Mouse (Mus musculus) heart, adult 9 months (tissue): ENCODE results near the gene Prl7c1.
"Not testable (repeated sequence)": the region's sequence is repeated elsewhere in the genome, so short reads cannot be mapped to it uniquely, and the experiment has no call there.

ENCODE experiments used
- DNase-seq, 2 experiments: peaks; one replicate each; pipeline ENCODE4 v3.0.0; 2022; ENCODE audit warnings: low spot score in 2 of 2

Prl7c1 gene

GRCm38 (mm10) chr13:27780704-27781103 lies at the start of gene Prl7c1:
Gene Prl7c1 (minus strand): TSS chr13:27780804.
- DNase-seq: not testable (repeated sequence)

- DNase-seq: no peak
Observed at GRCm38 (mm10) chr13:27802765-27803164, 22.2 kb upstream of the Prl7c1 start.

DNA sequence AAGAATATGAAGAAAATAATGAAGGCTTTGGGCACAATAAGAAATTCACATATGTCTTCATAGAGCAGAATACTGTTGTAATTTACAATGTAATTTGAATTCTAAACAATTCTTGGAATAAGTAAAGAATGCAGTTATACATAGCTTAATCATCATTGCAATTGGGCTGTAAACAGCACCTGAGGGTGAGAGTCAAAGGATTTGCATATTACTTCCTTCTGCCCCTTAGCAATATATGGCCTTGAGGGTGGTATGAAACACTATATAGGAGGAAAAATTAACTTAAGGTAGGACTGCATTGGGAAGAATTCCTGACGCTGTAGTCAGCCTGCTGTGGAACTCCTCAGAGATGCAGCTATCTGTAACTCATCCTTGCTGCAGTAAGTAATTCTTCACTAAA lies 20.8 kb upstream of the Prl7c1 start, which contains the start of gene Prl2a1:
TSS of gene Prl2a1 (plus strand) at position 301 of the 400 bp plus-strand sequence.
- DNase-seq: no peak

GRCm38 (mm10) chr13:27799303-27799702 lies 18.7 kb upstream of the Prl7c1 start:
- DNase-seq: no peak

- no peak for DNase-seq
Observed at GRCm38 (mm10) chr13:27734512-27735186, 46.0 kb downstream of the Prl7c1 start.

DNA sequence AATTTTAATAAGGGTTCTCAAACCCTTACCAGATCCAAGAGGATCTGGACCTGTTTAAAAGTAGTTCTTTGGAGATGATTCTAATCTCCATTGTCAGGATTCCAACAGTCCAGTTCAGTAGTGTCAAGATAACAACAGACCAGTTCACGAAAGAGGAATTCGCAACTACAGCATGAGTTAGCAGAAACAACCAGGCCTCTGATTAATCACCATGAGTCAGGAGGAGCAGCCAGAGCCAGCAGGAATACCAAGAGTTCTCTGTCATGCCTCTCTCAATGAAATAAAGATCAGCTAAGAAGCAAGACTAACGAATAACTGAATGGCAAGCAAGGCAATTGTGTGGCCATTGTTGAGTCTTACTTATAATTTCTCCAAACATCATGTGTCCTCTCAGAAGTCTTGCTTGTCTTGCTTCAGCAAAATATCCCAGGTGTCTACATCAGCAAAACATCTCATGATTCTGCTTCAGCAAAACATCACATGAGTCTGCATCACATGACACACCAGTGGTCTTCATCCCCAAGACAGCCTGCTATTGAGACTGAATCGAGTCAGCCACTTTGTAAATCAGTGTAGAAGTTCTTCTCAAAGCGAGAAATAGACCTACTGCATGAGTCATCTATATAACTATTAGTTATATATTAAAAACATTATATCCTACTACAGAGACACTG lies 50.2 kb downstream of the Prl7c1 start:
- DNase-seq: not testable (repeated sequence)

- not testable (repeated sequence) for DNase-seq
Observed at GRCm38 (mm10) chr13:27725057-27725456, 55.5 kb downstream of the Prl7c1 start.
